Comparison of ENCODE assay signal across 21 mouse cellular contexts in the genomic region with DNA sequence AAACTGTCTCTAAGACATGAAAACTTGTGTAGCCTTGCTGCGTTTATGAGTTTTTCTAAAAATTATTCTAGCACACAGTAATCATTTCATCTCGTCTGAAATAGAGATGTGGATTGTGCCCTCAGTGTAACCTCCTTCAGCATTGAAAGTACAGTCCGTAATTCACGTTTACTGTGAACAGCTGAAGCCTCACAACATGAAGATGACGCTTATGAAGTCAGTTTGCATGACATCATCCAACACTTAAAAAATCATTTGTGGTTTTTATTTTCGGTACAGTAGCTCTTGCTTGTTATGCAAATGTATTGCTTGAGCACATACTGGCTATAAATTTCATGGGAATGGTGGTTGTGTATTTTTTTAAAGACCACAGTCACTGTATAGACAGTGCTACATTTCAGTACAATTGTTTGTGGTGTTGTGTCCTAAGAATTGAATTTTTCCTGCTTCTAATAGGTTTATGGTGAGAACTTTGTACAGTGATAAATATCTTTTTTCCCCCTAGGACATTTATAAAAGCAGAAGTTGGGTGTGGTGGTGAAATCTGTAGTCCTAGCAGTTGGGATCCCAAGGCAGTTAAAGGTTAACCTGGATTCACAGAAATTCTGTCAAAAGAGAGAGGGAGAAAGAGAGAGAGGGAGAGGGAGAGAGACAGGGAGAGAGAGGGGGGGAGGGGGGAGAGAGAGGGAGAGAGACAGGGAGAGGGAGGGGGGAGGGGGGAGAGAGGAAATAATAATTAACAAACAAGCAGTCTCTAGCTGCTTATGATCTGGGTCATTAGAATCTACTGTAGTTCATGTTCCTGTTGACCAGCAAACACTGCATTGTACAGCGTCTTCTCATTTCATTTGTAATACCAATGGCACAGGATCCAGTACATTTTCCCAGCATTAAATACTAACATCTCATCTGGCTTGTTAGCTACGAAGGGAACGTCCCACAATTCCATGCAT. TPM values are rescaled to one million over a fixed set of nuclear protein-coding genes. Genes with fewer than 3 reads are reported as not detected.
DNase-seq lines count a peak whose midpoint lies in the region; ATAC-seq and TF ChIP-seq lines count a peak whose summit lies in the region.
"Had no signal": no experiment of that assay in that cellular context is flagged by ENCODE, and none has a peak within 500 bp of the region (broad histone marks: within the 10 kb centered on the region; RNA-seq: fewer than 3 reads in every experiment).

No protein-coding gene starts in this region.

- H3K4me1 ChIP-seq in forebrain, postnatal 0 days (ENCODE audit: insufficient read depth): no peaks in the 10 kb centered on the region
- no peaks in the 10 kb centered on the region for H3K4me1 ChIP-seq in forebrain, embryonic 14.5 days (ENCODE audit: control insufficient read depth, insufficient read depth, low read length)
- peaks cover 5% of the 10 kb centered on the region; the same call in 1 of the 2 replicates for H3K4me1 ChIP-seq in kidney, postnatal 0 days (replicated peaks; ENCODE audit: insufficient read depth, low read length)
- 0 out of 2 replicates have a peak, but pooled peaks cover 4% of the 10 kb centered on the region for H3K4me1 ChIP-seq in intestine, embryonic 16.5 days (ENCODE audit: control insufficient read depth, insufficient read depth, low read length)
- H3K4me1 ChIP-seq: embryonic facial prominence, embryonic 12.5 days; hindbrain, embryonic 12.5 days had no signal

- 0 out of 2 replicates have a peak, but pooled peaks cover 4% of the 10 kb centered on the region for H3K9me3 ChIP-seq in forebrain, postnatal 0 days (ENCODE audit: low read length)
- H3K9me3 ChIP-seq in forebrain, embryonic 14.5 days (replicated peaks; ENCODE audit: control insufficient read depth, low read length): no peaks in the 10 kb centered on the region
- H3K9me3 ChIP-seq in kidney, postnatal 0 days (replicated peaks; ENCODE audit: low read length): no peaks in the 10 kb centered on the region
- H3K9me3 ChIP-seq in intestine, embryonic 16.5 days (ENCODE audit: control insufficient read depth, low read length): no peaks in the 10 kb centered on the region
- H3K9me3 ChIP-seq: embryonic facial prominence, embryonic 12.5 days; heart, embryonic 13.5 days; hindbrain, embryonic 12.5 days had no signal

- TF ChIP-seq CTCF in forebrain, postnatal 0 days (IDR thresholded peaks at IDR 0.05; ENCODE audit: low read depth): no peak
- no peak for TF ChIP-seq CTCF in kidney, postnatal 0 days (IDR thresholded peaks at IDR 0.05; ENCODE audit: low read depth)

- H3K4me2 ChIP-seq in forebrain, postnatal 0 days (ENCODE audit: low read depth): no peak overlapping the region
- no peak overlapping the region for H3K4me2 ChIP-seq in forebrain, embryonic 14.5 days (ENCODE audit: low read length)
- no peak overlapping the region for H3K4me2 ChIP-seq in kidney, postnatal 0 days (ENCODE audit: low read length)
- H3K4me2 ChIP-seq in intestine, embryonic 16.5 days (ENCODE audit: low read depth, low read length): no peak overlapping the region
- H3K4me2 ChIP-seq: embryonic facial prominence, embryonic 12.5 days; heart, embryonic 13.5 days; hindbrain, embryonic 12.5 days had no signal

- ATAC-seq in forebrain, postnatal 0 days: peak; percentile 27; the same call in 1 of the 2 replicates
- no peak for ATAC-seq in forebrain, embryonic 14.5 days
- ATAC-seq in kidney, postnatal 0 days (replicated peaks; ENCODE audit: low FRiP score, low read depth): no peak
- ATAC-seq in intestine, embryonic 16.5 days: peak; percentile 83
- ATAC-seq: activated CD4-positive, CD25-positive, alpha-beta regulatory T cell, adult 4 months; forebrain, embryonic 16.5 days; hindbrain, embryonic 16.5 days; Patski had no signal

- H3K27ac ChIP-seq in forebrain, postnatal 0 days (ENCODE audit: low read depth, low read length): no peak overlapping the region
- no peak overlapping the region for H3K27ac ChIP-seq in forebrain, embryonic 14.5 days (ENCODE audit: low read depth, low read length)
- no peak overlapping the region for H3K27ac ChIP-seq in kidney, postnatal 0 days
- H3K27ac ChIP-seq in intestine, embryonic 16.5 days (ENCODE audit: low read length): no peak overlapping the region
- H3K27ac ChIP-seq: embryonic facial prominence, embryonic 12.5 days; heart, embryonic 13.5 days; hindbrain, embryonic 12.5 days had no signal

- H3K36me3 ChIP-seq in forebrain, postnatal 0 days (ENCODE audit: insufficient read depth): no peaks in the 10 kb centered on the region
- H3K36me3 ChIP-seq in forebrain, embryonic 14.5 days (ENCODE audit: control insufficient read depth, insufficient read depth, low read length): no peaks in the 10 kb centered on the region
- no peaks in the 10 kb centered on the region for H3K36me3 ChIP-seq in kidney, postnatal 0 days (ENCODE audit: insufficient read depth, low read length)
- H3K36me3 ChIP-seq in intestine, embryonic 16.5 days (ENCODE audit: control insufficient read depth, insufficient read depth, low read length): no peaks in the 10 kb centered on the region
- H3K36me3 ChIP-seq: embryonic facial prominence, embryonic 12.5 days; heart, embryonic 13.5 days; hindbrain, embryonic 12.5 days had no signal

- WGBS in forebrain, postnatal 0 days: 73% methylated on average over 9 of the region's 9 CpGs
- 90% methylated on average over 9 of the region's 9 CpGs for WGBS in forebrain, embryonic 14.5 days
- 63% methylated on average over 9 of the region's 9 CpGs for WGBS in kidney, postnatal 0 days
- 67% methylated on average over 9 of the region's 9 CpGs for WGBS in intestine, embryonic 16.5 days

- no peaks in the 10 kb centered on the region for H3K27me3 ChIP-seq in forebrain, postnatal 0 days (ENCODE audit: insufficient read depth, low read length)
- H3K27me3 ChIP-seq in forebrain, embryonic 14.5 days (replicated peaks; ENCODE audit: control insufficient read depth, insufficient read depth, low read length): no peaks in the 10 kb centered on the region
- H3K27me3 ChIP-seq in kidney, postnatal 0 days (ENCODE audit: insufficient read depth, low read length): no peaks in the 10 kb centered on the region
- no peaks in the 10 kb centered on the region for H3K27me3 ChIP-seq in intestine, embryonic 16.5 days (replicated peaks; ENCODE audit: control insufficient read depth, insufficient read depth, low read length)
- H3K27me3 ChIP-seq: embryonic facial prominence, embryonic 12.5 days; heart, embryonic 13.5 days; hindbrain, embryonic 12.5 days; Patski had no signal

- no peak overlapping the region for H3K4me3 ChIP-seq in forebrain, postnatal 0 days (ENCODE audit: low read depth, low read length)
- H3K4me3 ChIP-seq in forebrain, embryonic 14.5 days (ENCODE audit: low read depth, low read length): no peak overlapping the region
- H3K4me3 ChIP-seq in kidney, postnatal 0 days (replicated peaks; ENCODE audit: low read depth, low read length): no peak overlapping the region
- H3K4me3 ChIP-seq in intestine, embryonic 16.5 days (ENCODE audit: low read length): no peak overlapping the region
- H3K4me3 ChIP-seq: embryonic facial prominence, embryonic 12.5 days; heart, embryonic 13.5 days; hindbrain, embryonic 12.5 days had no signal

- no peak for DNase-seq in forebrain, postnatal 0 days
- no peak for DNase-seq in forebrain, embryonic 14.5 days (ENCODE audit: low spot score)
- DNase-seq in kidney, postnatal 0 days (ENCODE audit: low spot score): peak; percentile 74
- no peak for DNase-seq in kidney, postnatal 14 days
- DNase-seq in cerebellum, postnatal 36 days: no peak
- DNase-seq in adrenal gland, postnatal 10 days: no peak
- DNase-seq: adrenal gland, postnatal 36 days; B cell, adult 2 months; cerebellum, adult 2 months; cerebellum, postnatal 10 days; embryo, embryonic 11 days; gastrocnemius, postnatal 14 days; heart, postnatal 4 days had no signal

- no peak overlapping the region for H3K9ac ChIP-seq in forebrain, postnatal 0 days
- no peak overlapping the region for H3K9ac ChIP-seq in forebrain, embryonic 14.5 days (ENCODE audit: low read length)
- no peak overlapping the region for H3K9ac ChIP-seq in kidney, postnatal 0 days (ENCODE audit: low read depth, low read length)
- H3K9ac ChIP-seq in intestine, embryonic 16.5 days (ENCODE audit: low read depth, low read length): no peak overlapping the region
- H3K9ac ChIP-seq: embryonic facial prominence, embryonic 12.5 days; heart, embryonic 13.5 days; hindbrain, embryonic 12.5 days had no signal

RNA-seq across cellular contexts. Expression of a gene that starts 14.2 kb away (rescaled TPM):
- total RNA-seq in forebrain, postnatal 0 days (2014; rRNA removed): 79.2 and 84.2 TPM in 2 replicates
- 40.3 and 43.8 TPM in 2 replicates for polyA plus RNA-seq in forebrain, postnatal 0 days (2015; fragmentation: Nextera tagmentation; extraction: Ambion mirVana)
- polyA plus RNA-seq in forebrain, embryonic 14.5 days (2014; fragmentation: Nextera tagmentation; extraction: Ambion mirVana): 37.4 and 44.5 TPM in 2 replicates
- polyA plus RNA-seq in kidney, postnatal 0 days (2015; fragmentation: Nextera tagmentation; extraction: Ambion mirVana): 41.8 and 43.0 TPM in 2 replicates
- 21.5 and 25.2 TPM in 2 replicates for polyA plus RNA-seq in intestine, embryonic 16.5 days (2015; fragmentation: Nextera tagmentation; extraction: Ambion mirVana)
- 10 to 100 TPM; 27.0 to 33.9 TPM for total RNA-seq in adrenal gland, postnatal 10 days (2021)

Comparison
In these comparisons a context has a peak if more than half of its experiments do, and no peak if none do; other contexts are left out.
1. ATAC-seq: peak in forebrain, postnatal 0 days (single experiment) and intestine, embryonic 16.5 days (single experiment); none in forebrain, embryonic 14.5 days (single experiment) and kidney, postnatal 0 days (single experiment).